Mouse (Mus musculus): ENCODE data around the gene Arhgef18. TPM values are rescaled to one million over a fixed set of nuclear protein-coding genes. Genes with fewer than 3 reads are reported as not detected.

Arhgef18 gene
- polyA plus RNA-seq, 1 experiment: 104 TPM

- Histone ChIP-seq H3K4me3 (ENCODE audit: extremely low read depth, insufficient read depth, insufficient read length) (no peak overlapping the region), H3K27me3 (ENCODE audit: control insufficient read depth, insufficient read depth, low read length) (no peaks in the 10 kb centered on the region), H3K27ac (ENCODE audit: insufficient read depth, low read length) (no peak overlapping the region), H3K4me1 (ENCODE audit: control insufficient read depth, insufficient read depth, insufficient read length) (0 out of 2 replicates have a peak, but pooled peaks cover 3% of the 10 kb centered on the region), H3K36me3 (ENCODE audit: control insufficient read depth, insufficient read depth, low read length) (no peaks in the 10 kb centered on the region; the same call in 1 of the 2 replicates)
- 94% methylated on average over 44 of the region's 44 CpGs for WGBS
- DNase-seq (ENCODE audit: low read depth in 1 of 2, low spot score in 2 of 2): no peak
- TF ChIP-seq CTCF (IDR thresholded peaks at IDR 0.05; ENCODE audit: extremely low read depth, insufficient read depth, insufficient read length, insufficient replicate concordance): no peak
- TF ChIP-seq POLR2A (IDR thresholded peaks at IDR 0.05; ENCODE audit: low read depth, low read length): no peak
These were observed 103.0 kb downstream of the Arhgef18 start for GRCm38 (mm10) chr8:3495578-3496427.

GRCm38 (mm10) chr8:3496428-3496748, 103.6 kb downstream of the Arhgef18 start:
- Histone ChIP-seq H3K4me1 (ENCODE audit: control insufficient read depth, insufficient read depth, insufficient read length) (0 out of 2 replicates have a peak, but pooled peaks cover 3% of the 10 kb centered on the region), H3K36me3 (ENCODE audit: control insufficient read depth, insufficient read depth, low read length) (no peaks in the 10 kb centered on the region; the same call in 1 of the 2 replicates), H3K27ac (ENCODE audit: insufficient read depth, low read length) (no peak overlapping the region), H3K4me3 (ENCODE audit: extremely low read depth, insufficient read depth, insufficient read length) (no peak overlapping the region), H3K27me3 (ENCODE audit: control insufficient read depth, insufficient read depth, low read length) (no peaks in the 10 kb centered on the region)
- WGBS: 94% methylated on average over 15 of the region's 15 CpGs
- no peak for DNase-seq (ENCODE audit: low read depth in 1 of 2, low spot score in 2 of 2)
- TF ChIP-seq CTCF (IDR thresholded peaks at IDR 0.05; ENCODE audit: extremely low read depth, insufficient read depth, insufficient read length, insufficient replicate concordance): no peak
- no peak for TF ChIP-seq POLR2A (IDR thresholded peaks at IDR 0.05; ENCODE audit: low read depth, low read length)

GRCm38 (mm10) chr8:3498583-3498982, 105.8 kb downstream of the Arhgef18 start:
- Histone ChIP-seq H3K27me3 (ENCODE audit: control insufficient read depth, insufficient read depth, low read length) (no peaks in the 10 kb centered on the region), H3K36me3 (ENCODE audit: control insufficient read depth, insufficient read depth, low read length) (no peaks in the 10 kb centered on the region; the same call in 1 of the 2 replicates), H3K4me3 (ENCODE audit: extremely low read depth, insufficient read depth, insufficient read length) (no peak overlapping the region), H3K4me1 (ENCODE audit: control insufficient read depth, insufficient read depth, insufficient read length) (0 out of 2 replicates have a peak, but pooled peaks cover 2% of the 10 kb centered on the region), H3K27ac (ENCODE audit: insufficient read depth, low read length) (no peak overlapping the region)
- TF ChIP-seq CTCF (IDR thresholded peaks at IDR 0.05; ENCODE audit: extremely low read depth, insufficient read depth, insufficient read length, insufficient replicate concordance): no peak
- TF ChIP-seq POLR2A (IDR thresholded peaks at IDR 0.05; ENCODE audit: low read depth, low read length): no peak
- WGBS: 90% methylated on average over 3 of the region's 3 CpGs
- no peak for DNase-seq (ENCODE audit: low read depth in 1 of 2, low spot score in 2 of 2)

GRCm38 (mm10) chr8:3499751-3500150, 106.9 kb downstream of the Arhgef18 start:
- no peak for TF ChIP-seq CTCF (IDR thresholded peaks at IDR 0.05; ENCODE audit: extremely low read depth, insufficient read depth, insufficient read length, insufficient replicate concordance)
- TF ChIP-seq POLR2A (IDR thresholded peaks at IDR 0.05; ENCODE audit: low read depth, low read length): no peak
- H3K27me3 ChIP-seq (ENCODE audit: control insufficient read depth, insufficient read depth, low read length): no peaks in the 10 kb centered on the region
- WGBS: 3% methylated on average over 8 of the region's 8 CpGs
- H3K27ac ChIP-seq (ENCODE audit: insufficient read depth, low read length): peak overlapping the region; percentile 58
- no peaks in the 10 kb centered on the region; the same call in 1 of the 2 replicates for H3K36me3 ChIP-seq (ENCODE audit: control insufficient read depth, insufficient read depth, low read length)
- H3K4me1 ChIP-seq (ENCODE audit: control insufficient read depth, insufficient read depth, insufficient read length): no peaks in the 10 kb centered on the region
- no peak for DNase-seq (ENCODE audit: low read depth in 1 of 2, low spot score in 2 of 2)
- H3K4me3 ChIP-seq (ENCODE audit: extremely low read depth, insufficient read depth, insufficient read length): peak overlapping the region; percentile 73

- peak; percentile 89 to 97 for DNase-seq (ENCODE audit: low read depth in 1 of 2, low spot score in 2 of 2)
- under 1% methylated on average over 70 of the region's 70 CpGs for WGBS
- H3K4me1 ChIP-seq (ENCODE audit: control insufficient read depth, insufficient read depth, insufficient read length): no peaks in the 10 kb centered on the region
- TF ChIP-seq CTCF (IDR thresholded peaks at IDR 0.05; ENCODE audit: extremely low read depth, insufficient read depth, insufficient read length, insufficient replicate concordance) (no peak), POLR2A (IDR thresholded peaks at IDR 0.05; ENCODE audit: low read depth, low read length) (peak; percentile 11; the same call in 1 of the 2 replicates)
- H3K27ac ChIP-seq (ENCODE audit: insufficient read depth, low read length): peak within 1 kb of the TSS; percentile 58
- H3K27me3 ChIP-seq (ENCODE audit: control insufficient read depth, insufficient read depth, low read length): no peaks in the 10 kb centered on the region
- H3K36me3 ChIP-seq (ENCODE audit: control insufficient read depth, insufficient read depth, low read length): no peaks in the 10 kb centered on the region; the same call in 1 of the 2 replicates
- peak within 1 kb of the TSS; percentile 73 for H3K4me3 ChIP-seq (ENCODE audit: extremely low read depth, insufficient read depth, insufficient read length)
These were observed 107.7 kb downstream of the Arhgef18 start, which contains the start of gene Mcoln1 for GRCm38 (mm10) chr8:3500235-3501090. TSS of gene Mcoln1 (plus strand) at chr8:3500457.

- Histone ChIP-seq H3K4me3 (ENCODE audit: extremely low read depth, insufficient read depth, insufficient read length) (no peak overlapping the region), H3K36me3 (ENCODE audit: control insufficient read depth, insufficient read depth, low read length) (peaks cover 12% of the 10 kb centered on the region), H3K27me3 (ENCODE audit: control insufficient read depth, insufficient read depth, low read length) (no peaks in the 10 kb centered on the region), H3K27ac (ENCODE audit: insufficient read depth, low read length) (no peak overlapping the region), H3K4me1 (ENCODE audit: control insufficient read depth, insufficient read depth, insufficient read length) (no peaks in the 10 kb centered on the region)
- WGBS: 60% methylated on average over 4 of the region's 4 CpGs
- DNase-seq (ENCODE audit: low read depth in 1 of 2, low spot score in 2 of 2): no peak
- no peak for TF ChIP-seq CTCF (IDR thresholded peaks at IDR 0.05; ENCODE audit: extremely low read depth, insufficient read depth, insufficient read length, insufficient replicate concordance)
- TF ChIP-seq POLR2A (IDR thresholded peaks at IDR 0.05; ENCODE audit: low read depth, low read length): no peak
These were observed 109.4 kb downstream of the Arhgef18 start for GRCm38 (mm10) chr8:3502217-3502616.

Other genes starting within 250 kb of the Arhgef18 start
- 7.2 and 10.1 TPM in 2 replicates for gene Insr, start 113.4 kb upstream of the Arhgef18 start, polyA plus RNA-seq (2012; rRNA removed)
- 28.3 and 28.6 TPM in 2 replicates for gene A430078G23Rik, start 39.6 kb upstream of the Arhgef18 start, polyA plus RNA-seq (2012; rRNA removed)
- 2.6 and 2.7 TPM in 2 replicates for gene Pex11g, start 74.7 kb downstream of the Arhgef18 start, polyA plus RNA-seq (2012; rRNA removed)
- gene Tex45, start 77.9 kb downstream of the Arhgef18 start, polyA plus RNA-seq (2012; rRNA removed): 0.05 TPM in 1 of 2 replicates, not detected in the other
- gene Zfp358, start 100.1 kb downstream of the Arhgef18 start, polyA plus RNA-seq (2012; rRNA removed): 22.9 and 32.5 TPM in 2 replicates
- 188 and 219 TPM in 2 replicates for gene Mcoln1, start 107.5 kb downstream of the Arhgef18 start, polyA plus RNA-seq (2012; rRNA removed)
- gene Pnpla6, start 122.4 kb downstream of the Arhgef18 start, polyA plus RNA-seq (2012; rRNA removed): 56.0 and 60.4 TPM in 2 replicates
- not detected in 2 replicates for gene C330021F23Rik, start 175.0 kb downstream of the Arhgef18 start, polyA plus RNA-seq (2012; rRNA removed)
- gene Camsap3, start 194.3 kb downstream of the Arhgef18 start, polyA plus RNA-seq (2012; rRNA removed): 2.1 and 2.4 TPM in 2 replicates
- 61.9 and 71.5 TPM in 2 replicates for gene Xab2, start 228.3 kb downstream of the Arhgef18 start, polyA plus RNA-seq (2012; rRNA removed)
- 1.6 and 3.3 TPM in 2 replicates for gene Pet100, start 228.5 kb downstream of the Arhgef18 start, polyA plus RNA-seq (2012; rRNA removed)
- not detected in 2 replicates for gene Pcp2, start 232.5 kb downstream of the Arhgef18 start, polyA plus RNA-seq (2012; rRNA removed)
- gene Stxbp2, start 237.9 kb downstream of the Arhgef18 start, polyA plus RNA-seq (2012; rRNA removed): 129 and 145 TPM in 2 replicates

Measured in spleen, adult 2 months (tissue).